Mouse (Mus musculus) kidney, postnatal 36 days (tissue): ENCODE data around the gene Erbb4.

Source experiments
- DNase-seq, 2 experiments: peaks; one replicate each; pipeline ENCODE4 v3.0.0; 2021 to 2022; ENCODE audit warnings: mixed read lengths in 2 of 2

Gene Erbb4

DNA sequence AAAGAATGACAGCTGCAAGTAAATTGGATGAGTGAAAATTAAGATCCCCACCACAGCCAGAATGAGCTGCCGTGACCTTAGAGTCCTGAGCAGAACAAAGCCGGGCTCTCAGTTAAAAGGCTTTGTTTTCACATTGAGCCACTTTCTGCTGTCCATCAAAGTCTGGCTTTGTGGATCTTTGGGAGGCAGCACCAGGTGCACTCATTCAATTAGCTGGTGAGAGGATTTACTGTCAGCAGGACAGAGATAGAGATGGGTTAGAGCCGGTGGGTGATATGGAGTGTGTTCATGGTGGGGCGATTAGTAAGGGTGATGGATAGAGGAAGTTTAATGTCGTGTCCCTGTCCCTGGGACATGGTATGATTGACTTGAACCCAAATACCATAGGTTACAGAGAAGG is 1060.7 kb downstream of the Erbb4 start:
- DNase-seq: no peak

DNA sequence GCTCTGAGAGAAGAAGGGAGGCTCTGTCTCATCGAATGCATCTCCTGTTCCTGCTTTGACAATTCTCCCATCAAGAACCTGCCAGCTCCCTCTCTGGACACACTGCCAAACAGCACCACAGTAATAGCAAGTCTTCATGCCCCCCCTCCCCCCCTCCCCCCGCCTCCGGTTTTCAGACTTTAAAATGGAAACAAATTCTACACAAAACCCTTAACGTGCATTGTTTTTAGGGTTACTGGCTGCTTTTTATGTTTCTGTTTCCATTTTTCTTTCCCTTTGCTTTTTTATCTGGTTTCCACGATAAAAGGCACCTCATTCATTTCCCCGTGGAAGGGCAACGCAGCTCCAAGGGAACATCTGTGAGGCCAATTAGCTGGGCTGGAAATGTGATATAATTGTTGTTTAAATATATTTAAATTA is 1061.3 kb downstream of the Erbb4 start:
- DNase-seq: peak in 1 of 2 experiments; percentile 5

DNA sequence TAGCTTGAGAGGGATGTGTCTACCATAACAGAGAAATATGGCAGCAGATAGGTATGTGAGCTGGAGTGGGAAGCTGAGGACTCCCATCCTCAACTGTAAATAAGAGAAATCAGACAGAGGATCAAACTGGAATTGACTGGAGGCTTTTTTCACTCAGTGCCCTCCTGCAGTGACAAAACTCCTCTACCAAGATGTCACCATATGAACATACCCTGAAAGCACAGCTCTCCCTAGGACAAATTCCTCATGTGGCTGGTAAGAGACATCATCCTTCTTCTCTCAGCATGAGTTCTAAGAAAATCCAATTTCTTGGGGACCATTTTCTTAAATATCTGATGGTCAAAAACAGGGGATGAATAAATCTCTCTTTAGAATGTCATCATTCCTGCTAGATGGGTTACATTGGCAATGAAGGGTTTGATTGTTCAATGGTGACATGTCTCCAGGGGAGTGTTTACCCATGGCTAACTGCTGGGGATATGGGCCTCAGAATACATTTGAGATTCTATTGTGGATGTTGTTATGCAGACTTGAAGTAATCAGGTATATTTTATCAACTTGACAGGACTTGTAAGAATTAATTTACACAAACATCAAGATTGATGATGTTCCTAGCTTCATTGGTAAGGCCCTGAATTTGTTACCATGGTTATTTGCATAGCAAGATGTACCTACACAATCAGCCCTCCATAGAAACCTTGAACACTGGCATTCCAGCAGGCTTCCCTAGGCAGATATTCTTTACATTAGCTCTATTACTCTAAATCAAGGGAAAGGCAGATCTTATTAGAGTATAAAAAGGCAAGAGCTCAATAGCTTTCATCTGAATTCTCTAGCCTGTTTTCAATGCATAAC is 1083.5 kb downstream of the Erbb4 start:
- no peak for DNase-seq

DNA sequence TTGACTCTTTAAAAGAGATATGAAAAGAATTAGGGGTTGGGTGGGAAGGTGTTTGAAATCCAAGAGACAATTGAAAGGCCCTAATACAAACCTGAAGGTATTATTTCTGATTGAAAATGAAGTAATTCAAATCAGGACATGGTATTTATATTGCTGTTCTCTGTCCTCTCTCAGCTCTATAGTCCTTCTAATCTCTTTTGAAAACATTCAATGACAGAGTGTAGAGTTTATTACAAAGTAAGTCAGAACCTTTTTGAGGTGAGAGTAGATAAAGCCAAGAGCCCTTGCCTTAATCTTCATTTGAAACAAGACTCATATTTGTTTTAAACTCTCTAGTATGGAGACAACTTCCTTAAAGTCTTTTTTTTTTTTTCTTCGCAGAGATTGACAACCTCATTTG is 1087.8 kb downstream of the Erbb4 start:
- DNase-seq: no peak

DNA sequence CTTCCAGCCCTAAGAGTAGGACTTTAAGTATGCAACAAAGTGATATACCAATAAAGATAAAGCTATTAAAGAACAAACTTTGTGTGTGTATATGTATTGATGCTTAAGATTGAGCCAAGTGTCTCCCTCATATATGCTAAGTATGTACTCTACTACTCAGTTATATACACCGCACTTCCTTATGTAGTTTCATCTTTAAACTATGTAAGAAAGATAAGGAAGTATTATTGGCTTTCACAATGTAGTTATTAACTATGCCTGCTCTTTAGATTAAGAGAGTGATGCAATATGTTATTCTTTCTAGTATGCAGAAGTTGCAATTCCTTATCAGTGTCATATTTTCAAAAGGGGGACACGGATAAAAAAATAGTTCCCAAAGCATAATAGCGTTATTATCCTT is 1088.2 kb downstream of the Erbb4 start:
- no peak for DNase-seq
